Mouse (Mus musculus) WW6 (cell line): ENCODE measurements around the gene Gm11116.
"Not testable (repeated sequence)": the region's sequence is repeated elsewhere in the genome, so short reads cannot be mapped to it uniquely, and the experiment has no call there.

Experiments used
- DNase-seq: peaks from one replicate; pipeline ENCODE4 v3.0.0-alpha.2; 2013; ENCODE audit warnings: low read depth, low spot score

Gene Gm11116

GRCm38 (mm10) chr5:88111430-88111829 is at the start of gene Gm11116:
Gm11116 (minus strand) TSS chr5:88111530.
- no peak for DNase-seq

GRCm38 (mm10) chr5:88153999-88154398 is 42.7 kb upstream of the Gm11116 start, which contains the start of gene Gm11115:
Gm11115 (minus strand) TSS chr5:88154099.
- DNase-seq, result no peak

GRCm38 (mm10) chr5:88086256-88086655 is 25.1 kb downstream of the Gm11116 start, which contains the start of gene Smr2:
Smr2 (plus strand) TSS chr5:88086556.
- DNase-seq, result not testable (repeated sequence)
